Mouse (Mus musculus): ENCODE data around the gene Nat10. TPM values are rescaled to one million over a fixed set of nuclear protein-coding genes. Genes with fewer than 3 reads are reported as not detected.

Nat10 gene
- polyA plus RNA-seq, 1 experiment = 58.0 TPM

DNA sequence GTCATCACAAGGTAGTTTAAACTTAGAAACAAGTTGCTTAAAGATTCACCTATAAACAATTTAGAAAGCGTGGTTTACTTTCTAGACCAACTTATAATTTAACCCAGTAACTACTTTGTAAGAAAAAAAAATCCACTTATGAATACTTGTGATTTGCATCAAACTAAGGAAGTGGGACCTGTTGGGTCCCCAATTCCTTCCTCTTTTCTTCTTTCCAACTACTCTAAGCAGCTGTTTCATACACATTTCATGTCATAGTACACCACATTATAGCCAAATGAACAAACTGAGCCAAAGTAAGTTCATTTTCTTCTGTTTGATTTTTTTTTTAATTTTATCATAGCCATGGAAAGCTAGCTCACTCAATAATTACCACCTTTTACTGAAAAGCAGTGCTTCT lies 24.7 kb upstream of the Nat10 start:
- no peak for TF ChIP-seq CTCF (IDR thresholded peaks at IDR 0.05; ENCODE audit: borderline replicate concordance, extremely low read depth, insufficient read depth, insufficient read length)
- TF ChIP-seq POLR2A (IDR thresholded peaks at IDR 0.05; ENCODE audit: borderline replicate concordance, extremely low read depth, insufficient read depth, insufficient read length, poor library complexity, severe bottlenecking) = no peak
- DNase-seq (ENCODE audit: low read depth) = no peak

DNA sequence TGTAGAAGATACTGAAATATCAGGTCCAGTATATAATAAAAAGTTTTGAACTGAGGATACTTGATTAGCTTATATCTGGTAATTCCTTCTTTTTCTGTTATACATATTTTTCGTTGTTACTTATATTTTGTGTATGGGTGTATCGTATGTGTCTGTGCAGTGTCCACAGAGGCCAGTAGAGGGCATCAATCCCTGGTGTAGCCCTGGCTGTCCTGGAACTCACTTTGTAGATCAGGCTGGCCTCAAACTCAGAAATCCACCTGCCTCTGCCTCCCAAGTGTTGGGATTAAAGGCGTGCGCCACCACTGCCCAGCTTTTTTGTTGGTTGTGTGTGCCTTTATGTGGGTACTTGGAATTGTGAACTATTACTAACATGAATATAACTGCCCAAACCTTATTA lies 23.6 kb upstream of the Nat10 start:
- peak; percentile 22; the same call in 1 of the 2 replicates for TF ChIP-seq CTCF (IDR thresholded peaks at IDR 0.05; ENCODE audit: borderline replicate concordance, extremely low read depth, insufficient read depth, insufficient read length)
- TF ChIP-seq POLR2A (IDR thresholded peaks at IDR 0.05; ENCODE audit: borderline replicate concordance, extremely low read depth, insufficient read depth, insufficient read length, poor library complexity, severe bottlenecking) = no peak
- no peak for DNase-seq (ENCODE audit: low read depth)

DNA sequence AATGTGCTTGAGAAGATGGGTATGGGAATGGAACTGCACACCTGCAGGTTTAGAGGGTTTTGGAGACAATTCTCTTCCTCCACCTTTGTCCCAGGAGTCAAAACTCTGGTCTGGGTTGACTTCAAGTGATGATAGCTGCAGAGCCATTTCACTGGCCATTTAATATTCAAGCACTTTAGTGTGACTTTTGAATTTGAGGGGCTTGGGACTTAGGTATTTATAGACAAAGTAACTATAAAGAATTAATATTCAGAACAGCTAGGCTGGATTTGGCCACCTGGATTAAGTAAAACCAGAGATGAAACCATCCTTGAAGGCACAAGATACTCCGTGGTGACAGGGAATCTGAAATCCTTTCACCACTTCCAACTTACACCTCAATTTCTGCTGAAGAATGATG lies 1.4 kb upstream of the Nat10 start:
- TF ChIP-seq POLR2A (IDR thresholded peaks at IDR 0.05; ENCODE audit: borderline replicate concordance, extremely low read depth, insufficient read depth, insufficient read length, poor library complexity, severe bottlenecking) = no peak
- DNase-seq (ENCODE audit: low read depth) = no peak

DNA sequence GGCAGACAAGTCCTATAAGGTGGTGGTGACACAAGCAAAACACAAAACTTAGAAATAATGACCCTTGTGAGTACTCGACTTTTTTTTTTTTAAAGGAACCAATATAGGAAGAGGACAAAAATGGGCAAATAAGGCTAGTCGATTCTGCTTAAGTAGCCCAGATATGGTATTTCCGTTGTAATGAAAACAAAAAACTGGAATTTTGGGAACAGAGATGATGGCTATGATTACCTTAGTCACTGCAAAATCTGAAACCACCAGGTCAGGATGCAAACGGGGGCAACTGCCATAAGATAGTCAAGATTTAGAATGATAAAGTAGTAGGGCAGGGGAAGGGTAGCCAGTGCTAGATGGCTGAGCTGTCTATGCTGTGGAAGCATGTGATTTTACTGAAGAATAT lies 923 bp upstream of the Nat10 start:
- no peak for DNase-seq (ENCODE audit: low read depth)
- TF ChIP-seq POLR2A (IDR thresholded peaks at IDR 0.05; ENCODE audit: borderline replicate concordance, extremely low read depth, insufficient read depth, insufficient read length, poor library complexity, severe bottlenecking) (no peak), CTCF (IDR thresholded peaks at IDR 0.05; ENCODE audit: borderline replicate concordance, extremely low read depth, insufficient read depth, insufficient read length) (no peak)

DNA sequence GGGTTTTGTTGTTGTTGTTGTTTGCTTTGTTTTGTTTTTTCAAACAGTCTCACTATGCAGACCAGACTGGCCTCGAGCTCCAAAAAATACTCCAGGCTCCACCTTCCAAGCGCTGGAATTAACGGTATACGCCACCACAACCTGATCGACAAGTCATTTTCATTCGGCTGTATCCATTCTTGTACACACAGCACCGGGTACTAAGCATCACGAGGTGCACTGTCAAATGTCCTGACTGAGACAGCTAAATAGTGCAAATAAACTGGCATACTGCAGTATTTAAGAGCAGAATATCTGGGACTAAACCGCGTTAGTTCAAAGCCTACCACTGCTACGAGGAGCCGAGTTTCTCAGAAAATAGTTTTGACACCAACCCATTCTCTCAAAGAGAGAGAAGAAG lies 649 bp downstream of the Nat10 start:
- TF ChIP-seq POLR2A (IDR thresholded peaks at IDR 0.05; ENCODE audit: borderline replicate concordance, extremely low read depth, insufficient read depth, insufficient read length, poor library complexity, severe bottlenecking) (no peak), CTCF (IDR thresholded peaks at IDR 0.05; ENCODE audit: borderline replicate concordance, extremely low read depth, insufficient read depth, insufficient read length) (no peak)
- DNase-seq (ENCODE audit: low read depth) = peak; percentile 20

DNA sequence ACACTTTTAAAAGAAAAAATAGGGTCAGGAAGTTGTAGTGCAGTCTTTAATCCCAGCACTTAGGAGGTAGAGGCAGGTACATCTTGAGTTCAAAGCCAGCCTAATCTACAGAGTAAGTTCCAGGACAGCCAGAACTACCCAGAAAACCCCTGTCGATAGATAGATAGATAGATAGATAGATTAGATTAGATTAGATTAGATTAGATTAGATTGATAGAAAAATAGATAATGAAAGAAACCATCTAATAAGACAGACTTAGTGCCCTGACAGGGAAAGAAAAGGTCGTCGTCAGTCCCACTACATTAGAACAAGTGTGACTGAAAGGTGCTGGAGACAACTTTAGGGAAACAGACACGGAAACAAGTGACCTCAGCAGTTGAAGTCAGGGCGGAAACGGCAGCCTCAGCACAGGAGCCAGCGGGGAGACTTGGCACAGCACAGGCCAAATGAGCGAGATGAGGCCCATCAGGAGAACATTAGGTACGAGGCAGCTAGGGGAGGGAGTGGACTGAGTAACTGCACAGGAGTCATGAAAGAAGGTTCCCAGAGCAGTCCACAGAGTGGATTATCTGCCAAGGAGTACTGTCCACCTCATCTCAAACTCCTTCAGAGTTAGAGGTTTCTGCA lies 5.5 kb downstream of the Nat10 start:
- DNase-seq (ENCODE audit: low read depth) = no peak
- TF ChIP-seq POLR2A (IDR thresholded peaks at IDR 0.05; ENCODE audit: borderline replicate concordance, extremely low read depth, insufficient read depth, insufficient read length, poor library complexity, severe bottlenecking) (no peak), CTCF (IDR thresholded peaks at IDR 0.05; ENCODE audit: borderline replicate concordance, extremely low read depth, insufficient read depth, insufficient read length) (no peak)

DNA sequence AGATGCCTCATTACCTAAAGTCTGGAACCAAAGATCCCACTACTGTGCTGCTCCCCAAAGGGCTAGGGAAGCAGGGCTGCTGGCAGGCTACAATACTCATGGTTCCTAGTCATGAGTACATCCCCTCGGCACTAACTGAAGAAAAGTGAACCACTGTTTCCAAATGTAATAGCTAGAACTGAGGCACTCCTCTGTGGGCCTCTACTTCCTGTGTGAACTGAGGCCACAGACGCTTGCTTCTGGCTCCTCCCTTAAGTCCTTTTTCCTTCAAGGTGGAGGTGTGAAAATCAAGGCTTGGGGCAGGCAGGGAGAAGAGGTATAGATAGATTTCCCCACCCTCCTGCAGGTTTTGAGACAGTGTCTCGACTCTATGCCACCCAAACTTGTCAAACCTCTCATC lies 6.5 kb downstream of the Nat10 start:
- DNase-seq (ENCODE audit: low read depth) = no peak
- TF ChIP-seq POLR2A (IDR thresholded peaks at IDR 0.05; ENCODE audit: borderline replicate concordance, extremely low read depth, insufficient read depth, insufficient read length, poor library complexity, severe bottlenecking) (no peak), CTCF (IDR thresholded peaks at IDR 0.05; ENCODE audit: borderline replicate concordance, extremely low read depth, insufficient read depth, insufficient read length) (no peak)

DNA sequence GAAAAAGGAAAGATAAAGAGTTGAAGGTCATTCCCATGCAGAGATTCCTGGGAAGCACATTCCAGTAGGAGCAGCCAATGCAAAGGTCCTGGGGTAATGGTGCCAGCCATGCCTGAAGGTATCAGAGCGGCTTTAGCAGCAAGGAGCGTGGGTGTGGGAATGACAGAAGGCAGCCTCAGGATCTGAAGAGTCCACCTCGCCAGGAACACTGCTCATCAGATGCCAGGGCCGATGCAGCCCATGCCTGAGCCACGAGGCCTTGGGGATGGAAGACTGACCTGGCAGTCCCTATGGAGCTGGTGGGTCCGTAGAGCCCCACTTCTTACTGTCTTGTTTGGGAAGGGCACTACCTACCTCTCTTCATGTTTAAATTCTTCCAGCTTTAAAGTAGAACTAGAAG lies 9.3 kb downstream of the Nat10 start:
- DNase-seq (ENCODE audit: low read depth) = no peak
- TF ChIP-seq POLR2A (IDR thresholded peaks at IDR 0.05; ENCODE audit: borderline replicate concordance, extremely low read depth, insufficient read depth, insufficient read length, poor library complexity, severe bottlenecking) = no peak
- TF ChIP-seq CTCF (IDR thresholded peaks at IDR 0.05; ENCODE audit: borderline replicate concordance, extremely low read depth, insufficient read depth, insufficient read length) = no peak

DNA sequence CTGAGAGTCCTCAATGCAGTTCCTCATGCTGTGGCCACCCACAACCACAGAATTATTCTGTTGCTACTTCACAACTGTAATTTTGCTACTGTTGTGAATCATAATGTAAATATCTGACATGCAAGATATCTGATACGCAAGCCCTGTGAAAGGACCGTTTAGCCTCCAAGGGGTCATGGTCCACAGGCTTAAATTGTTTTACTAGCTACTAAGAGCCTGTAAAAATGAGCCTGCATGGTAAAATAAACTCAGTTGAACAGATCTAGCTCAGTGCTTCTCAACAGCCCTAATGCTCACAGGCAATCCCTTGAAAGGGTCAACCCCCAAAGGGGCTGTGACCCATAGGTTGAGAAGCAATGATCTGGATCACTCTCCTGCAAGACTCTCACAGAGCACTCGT lies 12.0 kb downstream of the Nat10 start:
- no peak for DNase-seq (ENCODE audit: low read depth)
- TF ChIP-seq CTCF (IDR thresholded peaks at IDR 0.05; ENCODE audit: borderline replicate concordance, extremely low read depth, insufficient read depth, insufficient read length) (no peak), POLR2A (IDR thresholded peaks at IDR 0.05; ENCODE audit: borderline replicate concordance, extremely low read depth, insufficient read depth, insufficient read length, poor library complexity, severe bottlenecking) (no peak)

DNA sequence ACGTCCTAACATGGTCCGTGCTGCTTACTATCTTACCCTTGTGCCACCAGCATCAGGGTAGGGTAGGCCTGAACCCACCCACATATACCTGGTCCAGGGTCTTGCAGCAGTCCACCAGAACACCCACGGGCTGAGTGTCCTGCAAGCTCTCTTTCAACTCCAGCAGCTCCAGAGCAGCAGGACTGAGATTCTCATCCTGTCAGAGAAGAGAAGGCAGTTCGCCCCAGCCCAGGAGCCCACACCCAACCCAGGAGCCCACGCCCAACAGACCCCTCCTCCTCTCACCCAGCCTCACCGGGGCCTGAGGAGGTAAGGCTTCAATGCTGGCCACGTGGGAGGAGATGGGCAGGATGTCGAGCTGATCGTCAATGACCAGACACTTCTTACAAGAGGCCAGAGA lies 13.2 kb downstream of the Nat10 start:
- TF ChIP-seq POLR2A (IDR thresholded peaks at IDR 0.05; ENCODE audit: borderline replicate concordance, extremely low read depth, insufficient read depth, insufficient read length, poor library complexity, severe bottlenecking) (no peak), CTCF (IDR thresholded peaks at IDR 0.05; ENCODE audit: borderline replicate concordance, extremely low read depth, insufficient read depth, insufficient read length) (no peak)
- DNase-seq (ENCODE audit: low read depth) = no peak

DNA sequence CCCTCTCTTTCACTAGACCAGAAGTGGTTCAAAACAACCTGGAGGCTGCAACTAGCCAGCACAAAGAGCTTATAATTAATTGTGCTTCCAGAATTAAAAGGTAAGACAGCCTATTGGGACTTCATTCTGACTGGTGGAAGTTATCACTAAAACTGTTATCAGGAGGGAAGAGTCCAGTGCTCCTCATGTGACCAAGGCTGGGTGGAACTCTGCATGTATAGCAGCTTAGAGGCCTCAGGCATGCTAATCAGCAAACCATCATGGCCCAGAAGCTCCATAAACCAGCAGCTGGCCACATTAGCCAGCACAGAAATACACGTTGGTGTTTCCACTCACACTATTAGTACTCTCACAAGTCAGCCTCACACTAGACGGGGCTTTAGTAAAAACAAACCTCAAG lies 14.3 kb downstream of the Nat10 start:
- DNase-seq (ENCODE audit: low read depth) = no peak
- TF ChIP-seq CTCF (IDR thresholded peaks at IDR 0.05; ENCODE audit: borderline replicate concordance, extremely low read depth, insufficient read depth, insufficient read length) = no peak
- TF ChIP-seq POLR2A (IDR thresholded peaks at IDR 0.05; ENCODE audit: borderline replicate concordance, extremely low read depth, insufficient read depth, insufficient read length, poor library complexity, severe bottlenecking) = no peak

DNA sequence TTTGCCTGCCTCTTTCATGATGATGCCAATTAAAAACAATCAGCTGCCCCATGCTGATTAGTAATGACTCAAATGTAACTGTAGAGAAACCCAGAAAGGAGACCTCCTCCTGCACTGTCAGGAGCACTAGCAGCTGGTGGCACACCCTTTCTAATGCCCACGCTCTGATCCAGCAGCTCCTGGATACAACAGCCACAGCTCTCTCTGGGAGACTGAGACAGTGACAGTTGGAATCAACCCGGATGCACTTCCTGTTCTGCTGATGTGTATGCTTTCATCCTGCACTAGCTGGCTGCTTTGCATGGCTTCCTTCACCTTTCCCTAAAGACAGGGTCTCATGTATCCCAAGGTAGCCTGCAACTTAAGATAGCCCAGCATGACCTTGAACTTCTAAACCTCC lies 15.0 kb downstream of the Nat10 start:
- no peak for DNase-seq (ENCODE audit: low read depth)
- TF ChIP-seq CTCF (IDR thresholded peaks at IDR 0.05; ENCODE audit: borderline replicate concordance, extremely low read depth, insufficient read depth, insufficient read length) (no peak), POLR2A (IDR thresholded peaks at IDR 0.05; ENCODE audit: borderline replicate concordance, extremely low read depth, insufficient read depth, insufficient read length, poor library complexity, severe bottlenecking) (no peak)
